Mouse (Mus musculus) heart, adult 2 months (tissue): ENCODE measurements around the gene Gpr84. TPM values are rescaled to one million over a fixed set of nuclear protein-coding genes. Genes with fewer than 3 reads are reported as not detected.

Experiments used
- DNase-seq, 2 experiments: peaks; one replicate each; pipeline ENCODE4 v3.0.0; 2021
- H3K27ac ChIP-seq: fragments of 200-600 bp; 2 replicates; pipeline ENCODE4 v1.8.1; 2022
- H3K27me3 ChIP-seq: fragments of 200-500 bp; 2 replicates; pipeline ENCODE4 v1.6.1; 2012; ENCODE audit warnings: mild to moderate bottlenecking, low read length, inconsistent platforms, mixed read lengths; ENCODE audit not compliant: control insufficient read depth, insufficient read depth
- H3K36me3 ChIP-seq: fragments of 200-500 bp; 2 replicates; pipeline ENCODE4 v1.6.1; 2012; ENCODE audit warnings: low read length, inconsistent platforms; ENCODE audit not compliant: control insufficient read depth, insufficient read depth
- H3K4me1 ChIP-seq: fragments of 200-500 bp; 2 replicates; pipeline ENCODE4 v1.6.1; 2011; ENCODE audit warnings: low read length; ENCODE audit not compliant: control insufficient read depth, insufficient read depth
- H3K4me3 ChIP-seq: fragments of 200-600 bp; 2 replicates; pipeline ENCODE4 v1.8.1; 2022
- H3K79me2 ChIP-seq: fragments of 200-500 bp; replicated peaks from 2 replicates; pipeline ENCODE4 v1.6.1; 2012; ENCODE audit warnings: mild to moderate bottlenecking, inconsistent platforms, low read length, moderate library complexity, mixed read lengths; ENCODE audit not compliant: control insufficient read depth, insufficient read depth
- H3K9ac ChIP-seq: fragments of 200-500 bp; 2 replicates; pipeline ENCODE4 v1.6.1; 2012; ENCODE audit warnings: low read depth, mild to moderate bottlenecking, control low read depth, inconsistent platforms, low read length, mixed read lengths
- CTCF ChIP-seq: fragments of 200-600 bp; IDR thresholded peaks from 2 replicates; pipeline ENCODE4 v1.8.1; 2022; ENCODE audit warnings: antibody characterized with exemption, mild to moderate bottlenecking, moderate library complexity
- EP300 ChIP-seq: fragments of 200-500 bp; IDR thresholded peaks from 2 replicates; pipeline ENCODE4 v1.6.1; 2011; ENCODE audit warnings: low read depth, low read length, control low read depth; ENCODE audit not compliant: insufficient read depth
- POLR2A ChIP-seq: fragments of 200-500 bp; IDR thresholded peaks from 2 replicates; pipeline ENCODE4 v1.6.1; 2011; ENCODE audit warnings: mild to moderate bottlenecking, low read depth, low read length, control low read depth; ENCODE audit not compliant: insufficient read depth
- WGBS: fragments of 180-500 bp; shearing (Covaris S2); methylation state at CpG from one replicate; pipeline ENCODE4 v1.1.7; 2018; 5-methylcytosine and 5-hydroxymethylcytosine counted together
- intact Hi-C: fragments of 180-260 bp; cut with DNase I; formaldehyde crosslinking; loops from one replicate; pipeline ENCODE4 v1.15.1; 2025
- polyA plus RNA-seq: library from polyadenylated mRNA; depleted of rRNA; stranded (reverse); fragments of >200 nt; gene quantifications from 2 replicates; pipeline ENCODE4 v1.2.3, GENCODE M21; 2012
- total RNA-seq, 2 experiments: library from RNA; stranded (reverse); gene quantifications; 2 replicates each; pipeline ENCODE4 v1.2.3; 2021

Gene Gpr84
- total and polyA plus RNA-seq, 3 experiments, result 0.06 TPM; not detected in 2

- DNase-seq, result peak in 1 of 2 experiments; percentile 60
- Histone ChIP-seq H3K27ac (no peak within 1 kb of the TSS), H3K4me1 (no peaks in the 10 kb centered on the region), H3K36me3 (peaks cover 4% of the 10 kb centered on the region; the same call in 1 of the 2 replicates), H3K27me3 (no peaks in the 10 kb centered on the region; the same call in 1 of the 2 replicates), H3K79me2 (no peaks in the 10 kb centered on the region), H3K9ac (peak within 1 kb of the TSS; percentile 34), H3K4me3 (peak within 1 kb of the TSS; percentile 39)
- intact Hi-C loops, result no loop called here
- WGBS, result 1% methylated on average over 26 of the region's 26 CpGs
- 0 out of 2 replicates have a peak, but pooled peaks have one; percentile 10 for TF ChIP-seq CTCF
- no peak for TF ChIP-seq POLR2A
Observed at GRCm38 (mm10) chr15:103339961-103340337, 29.5 kb upstream of the Gpr84 start, which contains the start of gene Zfp385a. Zfp385a (minus strand) TSS chr15:103340093.

GRCm38 (mm10) chr15:103339166-103339960 lies 29.0 kb upstream of the Gpr84 start:
- DNase-seq, result no peak
- Histone ChIP-seq H3K27me3 (no peaks in the 10 kb centered on the region; the same call in 1 of the 2 replicates), H3K4me3 (peak overlapping the region; percentile 39), H3K79me2 (no peaks in the 10 kb centered on the region), H3K27ac (no peak overlapping the region), H3K4me1 (no peaks in the 10 kb centered on the region), H3K36me3 (peaks cover 4% of the 10 kb centered on the region; the same call in 1 of the 2 replicates), H3K9ac (peak overlapping the region; percentile 34)
- 20% methylated on average over 31 of the region's 31 CpGs for WGBS
- no peak for TF ChIP-seq EP300
- intact Hi-C loops, result no loop called here

- no peak for DNase-seq
- H3K4me3 ChIP-seq, result no peak overlapping the region
- H3K27me3 ChIP-seq, result no peaks in the 10 kb centered on the region; the same call in 1 of the 2 replicates
- no peaks in the 10 kb centered on the region for H3K4me1 ChIP-seq
- WGBS, result 87% methylated on average over 4 of the region's 4 CpGs
- intact Hi-C loops, result no loop called here
- H3K79me2 ChIP-seq, result no peaks in the 10 kb centered on the region
- peaks cover 4% of the 10 kb centered on the region; the same call in 1 of the 2 replicates for H3K36me3 ChIP-seq
- H3K9ac ChIP-seq, result no peak overlapping the region
- no peak overlapping the region for H3K27ac ChIP-seq
- TF ChIP-seq CTCF, result no peak
Observed at GRCm38 (mm10) chr15:103338829-103339165, 28.4 kb upstream of the Gpr84 start.

- H3K36me3 ChIP-seq, result no peaks in the 10 kb centered on the region
- TF ChIP-seq CTCF, result no peak
- no peak for TF ChIP-seq EP300
- TF ChIP-seq POLR2A, result no peak
- H3K79me2 ChIP-seq, result no peaks in the 10 kb centered on the region
- DNase-seq, result no peak
- H3K4me1 ChIP-seq, result no peaks in the 10 kb centered on the region
- intact Hi-C loops, result no loop called here
- no peak overlapping the region for H3K27ac ChIP-seq
- 46% methylated on average over 11 of the region's 11 CpGs for WGBS
- H3K4me3 ChIP-seq, result no peak overlapping the region
- no peaks in the 10 kb centered on the region; the same call in 1 of the 2 replicates for H3K27me3 ChIP-seq
- H3K9ac ChIP-seq, result no peak overlapping the region
Observed at GRCm38 (mm10) chr15:103336996-103337667, 26.7 kb upstream of the Gpr84 start.

- WGBS, result 51% methylated on average over 7 of the region's 7 CpGs
- no peaks in the 10 kb centered on the region for H3K4me1 ChIP-seq
- intact Hi-C loops, result no loop called here
- no peak overlapping the region for H3K9ac ChIP-seq
- no peak for DNase-seq
- H3K27ac ChIP-seq, result no peak overlapping the region
- H3K79me2 ChIP-seq, result no peaks in the 10 kb centered on the region
- H3K36me3 ChIP-seq, result no peaks in the 10 kb centered on the region
- no peaks in the 10 kb centered on the region for H3K27me3 ChIP-seq
- TF ChIP-seq POLR2A, result no peak
- no peak for TF ChIP-seq CTCF
- TF ChIP-seq EP300, result no peak
- H3K4me3 ChIP-seq, result no peak overlapping the region
Observed at GRCm38 (mm10) chr15:103335488-103336235, 25.2 kb upstream of the Gpr84 start.
